Mouse (Mus musculus): Measurements from ENCODE around the gene Ccr1. TPM values are rescaled to one million over a fixed set of nuclear protein-coding genes. Genes with fewer than 3 reads are reported as not detected.
A peak's percentile ranks its signal among the peaks of the same experiment; 100 is the strongest.

Gene Ccr1
- total RNA-seq, 2 experiments from 2014 or later, result 0.57 to 0.62 TPM

DNA sequence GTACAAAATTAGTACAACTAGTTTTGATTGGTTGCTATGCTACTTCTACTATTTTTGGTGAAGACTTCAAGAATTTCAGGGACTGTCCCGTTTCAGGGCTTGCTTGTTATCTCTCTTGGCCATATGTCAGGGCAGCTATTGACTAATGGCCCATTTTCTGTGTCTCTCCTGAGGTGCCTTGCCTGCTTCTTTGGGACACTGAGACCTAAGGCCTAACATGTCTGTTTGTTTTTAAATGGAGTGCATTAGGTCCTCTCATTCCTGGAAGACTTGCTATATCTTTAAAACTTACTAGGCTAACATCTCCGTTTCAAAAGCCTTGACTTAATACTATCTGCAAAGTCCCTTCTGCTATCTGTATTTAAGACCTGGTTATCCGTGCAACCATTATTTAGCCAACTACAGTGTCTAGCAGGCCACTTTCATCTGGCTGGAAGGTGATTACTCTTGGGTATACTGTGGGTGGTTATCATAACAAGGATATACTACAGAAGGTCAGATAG, 10.5 kb downstream of the Ccr1 start:
- DNase-seq (ENCODE audit: low spot score in 2 of 2), result no peak

GRCm38 (mm10) chr9:123956892-123957291, 11.6 kb downstream of the Ccr1 start:
- DNase-seq (ENCODE audit: low spot score in 2 of 2), result no peak

DNA sequence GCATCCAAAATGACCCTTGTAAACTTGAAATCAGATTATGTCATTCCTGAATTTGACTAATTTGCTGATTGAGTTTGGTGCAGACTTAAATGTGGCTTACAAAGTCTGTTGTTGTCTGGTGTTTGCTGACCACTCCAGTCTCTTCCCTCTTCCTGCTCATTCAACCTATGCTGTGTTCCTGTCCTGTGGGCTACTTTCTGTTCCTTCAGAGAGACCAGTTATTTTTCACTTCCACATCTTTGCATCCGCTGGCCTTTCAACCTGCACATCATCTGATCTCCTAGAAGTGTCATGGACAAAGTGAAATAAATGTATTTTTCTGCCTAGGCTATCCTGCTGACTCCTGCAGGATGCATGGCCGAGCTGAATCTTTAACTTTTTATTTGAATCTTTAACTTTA, 14.9 kb downstream of the Ccr1 start:
- DNase-seq (ENCODE audit: low spot score in 2 of 2), result no peak

DNA sequence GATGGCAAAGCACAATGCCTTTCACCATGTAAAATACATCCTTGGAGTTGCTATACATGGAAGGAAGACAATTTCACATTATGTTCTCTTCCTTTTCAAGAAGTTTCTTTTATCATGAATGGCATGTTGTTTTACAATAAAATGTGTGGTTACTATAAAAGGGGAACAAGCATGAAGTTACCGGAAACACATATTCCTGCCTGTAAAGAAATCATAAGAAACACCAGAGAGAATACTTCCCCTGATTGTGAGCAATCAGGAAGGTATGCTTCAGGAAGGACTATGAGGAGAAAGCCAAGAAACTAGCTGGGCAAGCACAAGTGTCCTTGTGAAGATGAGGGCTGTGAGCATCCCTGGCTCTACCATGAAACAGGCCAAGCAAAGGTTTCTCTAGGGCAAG, 17.3 kb downstream of the Ccr1 start:
- DNase-seq (ENCODE audit: low spot score in 2 of 2), result no peak

DNA sequence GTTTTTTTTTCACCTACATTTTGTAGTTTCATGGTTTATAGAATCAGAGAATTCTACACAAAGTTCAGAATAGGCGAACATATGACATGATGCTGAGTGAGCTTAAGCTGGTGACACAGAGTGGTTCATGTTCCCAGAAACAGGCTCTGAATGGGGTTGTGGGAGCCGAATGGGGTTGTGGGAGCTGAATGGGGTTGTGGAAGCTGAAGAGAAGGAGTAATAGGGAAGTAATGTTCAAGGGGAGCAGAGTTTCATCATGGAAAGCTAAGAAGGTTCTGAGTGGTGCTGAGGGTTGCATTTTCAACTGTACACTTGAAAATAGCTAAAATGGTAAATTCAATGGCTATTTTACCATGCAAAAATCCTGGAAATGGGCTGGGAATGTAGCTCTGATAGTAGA, 19.1 kb downstream of the Ccr1 start:
- DNase-seq (ENCODE audit: low spot score in 2 of 2), result no peak

- no peak for DNase-seq (ENCODE audit: low spot score in 2 of 2)
Observed at GRCm38 (mm10) chr9:123947815-123948214, 20.7 kb downstream of the Ccr1 start.

- DNase-seq (ENCODE audit: low spot score in 2 of 2), result no peak
Observed at GRCm38 (mm10) chr9:123942025-123942424, 26.5 kb downstream of the Ccr1 start.

DNA sequence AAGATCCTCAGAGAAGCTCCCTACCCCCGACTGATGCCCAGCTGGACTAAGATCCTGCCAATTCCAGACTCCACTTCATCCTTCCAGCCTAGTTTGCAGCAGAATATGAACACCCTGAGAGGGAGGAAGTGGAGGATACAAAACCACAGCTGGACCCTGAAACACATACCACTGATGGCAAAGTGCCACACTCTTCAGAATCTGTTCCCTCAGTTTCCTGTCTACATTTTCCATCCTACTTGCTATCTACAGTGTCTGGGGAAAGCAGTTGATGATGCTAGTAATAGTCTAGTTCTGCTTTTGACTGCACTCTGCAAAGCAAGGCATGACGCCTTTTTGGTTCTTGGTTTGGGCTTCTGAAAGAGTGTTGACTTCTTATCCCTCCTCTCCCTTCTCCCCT, 27.2 kb downstream of the Ccr1 start:
- peak in 1 of 2 experiments; percentile 24 for DNase-seq (ENCODE audit: low spot score in 2 of 2)

DNA sequence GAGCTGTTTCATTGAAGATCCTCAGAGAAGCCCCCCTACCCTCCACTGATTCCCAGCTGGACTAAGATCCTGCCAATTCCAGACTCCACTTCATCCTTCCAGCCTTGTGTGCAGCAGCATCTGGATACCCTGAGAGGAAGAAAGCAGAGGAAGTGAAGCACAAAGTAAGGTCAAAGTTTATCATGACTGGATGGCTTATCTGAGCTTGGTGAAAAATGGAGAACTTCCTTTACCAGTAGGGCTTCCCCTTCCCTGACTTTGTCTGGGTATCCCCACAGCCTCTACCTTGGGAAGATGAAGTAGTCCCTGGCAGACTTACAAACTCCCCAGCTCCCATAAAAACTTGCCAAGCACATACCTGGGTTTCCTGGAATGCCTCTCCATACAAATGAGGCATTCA, 27.9 kb downstream of the Ccr1 start:
- DNase-seq (ENCODE audit: low spot score in 2 of 2), result no peak

DNA sequence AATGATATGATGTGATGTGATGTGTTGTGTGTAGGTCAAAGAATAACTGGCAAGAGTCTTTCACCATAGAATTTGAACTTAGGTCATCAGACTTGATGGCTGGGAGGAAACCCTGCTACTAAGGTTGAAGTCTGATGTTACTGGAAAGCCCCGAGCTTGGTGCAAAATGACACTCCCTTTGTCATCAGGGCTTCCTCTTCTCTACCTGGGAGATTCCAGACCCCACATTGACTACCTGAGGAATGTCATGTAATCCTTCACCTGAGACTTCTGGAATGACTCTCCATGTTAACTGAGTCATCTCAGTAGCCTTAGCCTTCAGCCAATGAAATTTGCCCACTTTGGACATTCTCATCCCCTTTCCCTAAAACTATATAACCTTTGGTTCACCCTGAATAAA, 28.3 kb downstream of the Ccr1 start:
- no peak for DNase-seq (ENCODE audit: low spot score in 2 of 2)

DNA sequence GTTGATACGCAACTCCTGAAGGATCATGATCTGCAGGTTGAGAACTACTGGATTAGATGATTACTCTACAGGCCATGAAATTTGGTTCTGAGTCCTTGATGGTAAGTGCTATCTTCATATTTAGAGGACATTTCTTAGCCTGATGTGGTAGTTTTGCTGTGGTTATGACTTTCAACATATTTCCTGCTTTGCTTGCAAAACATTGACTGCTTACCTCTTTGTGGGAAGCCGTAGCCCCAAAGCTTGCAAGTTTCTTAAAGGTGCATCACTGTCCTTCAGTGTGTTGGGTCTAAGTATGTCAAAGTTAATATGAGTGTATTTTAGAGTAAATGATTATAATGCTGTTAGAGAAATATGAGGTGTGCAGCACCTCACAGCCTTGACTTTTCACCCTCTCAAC, 30.5 kb downstream of the Ccr1 start:
- no peak for DNase-seq (ENCODE audit: low spot score in 2 of 2)

- no peak for DNase-seq (ENCODE audit: low spot score in 2 of 2)
Observed at GRCm38 (mm10) chr9:123936604-123937280, 31.8 kb downstream of the Ccr1 start.

GRCm38 (mm10) chr9:123935776-123936175, 32.7 kb downstream of the Ccr1 start:
- DNase-seq (ENCODE audit: low spot score in 2 of 2), result no peak

DNA sequence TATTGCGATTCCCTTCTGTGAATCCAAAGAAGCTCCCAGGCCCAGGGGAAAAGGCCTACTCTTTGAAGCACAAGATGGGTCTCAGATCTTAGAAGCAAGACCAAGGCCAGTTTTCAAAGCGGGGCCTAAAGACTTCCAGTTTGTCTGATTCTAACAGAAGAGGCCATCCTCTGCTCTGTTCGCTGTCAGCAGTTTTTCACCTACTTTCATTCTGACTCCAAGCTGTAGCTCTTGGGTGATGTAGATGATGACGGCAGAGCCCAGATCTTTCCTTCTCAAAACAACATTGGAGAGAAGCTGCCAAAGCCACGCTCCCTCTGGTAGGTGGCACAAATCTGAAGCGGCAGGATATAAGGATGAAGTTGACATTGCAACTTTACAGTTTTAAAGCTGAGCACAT, 33.1 kb downstream of the Ccr1 start:
- DNase-seq (ENCODE audit: low spot score in 2 of 2), result no peak

GRCm38 (mm10) chr9:123933716-123934445, 34.6 kb downstream of the Ccr1 start:
- DNase-seq (ENCODE audit: low spot score in 2 of 2), result no peak

DNA sequence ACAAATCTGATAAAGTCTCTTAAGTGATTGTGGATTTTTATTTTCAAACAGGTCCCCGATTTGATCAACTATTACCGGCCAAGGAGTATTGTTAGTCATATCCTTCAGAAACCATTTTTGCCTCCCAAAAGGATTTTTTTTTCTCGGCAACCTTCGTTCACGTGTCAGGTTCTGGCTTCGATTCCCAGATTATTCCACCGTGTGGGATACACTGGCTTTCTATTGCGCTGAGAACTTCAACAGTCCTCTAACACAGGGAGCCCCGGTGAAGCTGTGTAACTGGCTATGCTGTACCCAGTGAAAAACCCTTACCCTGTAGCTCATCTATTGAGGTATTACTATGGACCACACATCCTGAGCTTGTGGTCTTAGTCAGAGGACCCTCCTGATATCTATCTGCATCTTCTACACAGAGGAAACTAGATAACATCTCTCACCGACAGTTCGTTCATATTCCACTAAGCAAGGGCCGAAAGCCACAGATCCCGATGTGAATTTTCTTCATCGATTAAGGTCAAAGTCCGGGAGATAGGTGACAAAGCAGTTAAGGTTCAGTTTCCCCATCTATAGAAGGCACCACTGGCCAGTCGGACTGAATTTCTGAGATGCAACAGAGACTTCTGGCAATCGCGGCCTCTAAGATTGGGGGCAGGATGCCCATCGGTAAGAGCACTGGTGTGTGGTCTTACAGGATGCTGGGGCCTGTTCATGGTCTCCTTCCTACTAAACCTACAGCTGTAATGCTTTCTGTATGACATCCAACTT, 35.4 kb downstream of the Ccr1 start:
- no peak for DNase-seq (ENCODE audit: low spot score in 2 of 2)

DNA sequence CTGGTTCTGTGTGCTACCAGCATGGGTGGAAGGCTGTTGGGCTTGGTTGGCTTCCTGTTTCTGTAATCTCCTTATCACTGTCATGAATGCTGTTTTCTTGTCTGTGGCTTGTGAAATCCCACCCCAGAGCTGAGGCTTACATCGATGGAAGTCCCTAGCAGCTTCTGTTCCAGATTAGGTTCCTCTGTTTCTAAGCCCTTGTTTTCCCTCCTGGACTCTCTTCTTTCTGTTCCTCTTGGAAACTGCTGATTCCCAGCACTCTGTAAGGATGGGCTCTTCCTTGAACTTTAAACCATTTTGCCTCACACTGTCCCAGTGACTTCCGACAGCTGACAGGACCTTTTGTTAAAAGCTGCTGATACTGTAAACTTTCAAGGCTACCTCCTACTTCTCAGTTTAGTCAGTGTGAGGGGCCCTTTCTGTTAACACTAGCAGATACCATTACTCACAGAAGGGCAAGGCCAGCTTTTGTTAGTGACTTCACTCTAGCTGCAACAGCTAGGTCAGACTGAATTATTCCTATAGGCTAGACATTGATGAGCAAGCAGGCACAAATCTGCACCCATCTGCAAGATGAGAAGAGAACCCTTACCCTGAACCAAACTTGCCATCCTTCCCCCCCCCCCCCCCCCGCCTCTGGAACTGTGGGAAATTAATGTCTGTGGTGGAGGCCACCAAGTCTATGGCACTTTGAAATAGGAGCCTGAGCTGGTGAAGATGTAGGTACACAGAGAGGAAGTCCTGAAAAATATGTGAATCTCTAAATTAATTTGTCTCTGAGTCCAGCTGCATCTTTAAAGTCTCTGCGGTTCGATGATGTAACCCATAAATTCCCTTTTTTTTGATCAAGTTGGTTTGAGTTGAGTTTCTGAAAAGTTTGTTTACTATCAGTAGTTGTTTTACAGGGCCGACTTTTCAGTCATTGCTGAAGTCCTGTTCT, 36.5 kb downstream of the Ccr1 start:
- DNase-seq (ENCODE audit: low spot score in 2 of 2), result peak in 1 of 2 experiments; percentile 22

- DNase-seq (ENCODE audit: low spot score in 2 of 2), result no peak
Observed at GRCm38 (mm10) chr9:123930926-123931325, 37.6 kb downstream of the Ccr1 start.

DNA sequence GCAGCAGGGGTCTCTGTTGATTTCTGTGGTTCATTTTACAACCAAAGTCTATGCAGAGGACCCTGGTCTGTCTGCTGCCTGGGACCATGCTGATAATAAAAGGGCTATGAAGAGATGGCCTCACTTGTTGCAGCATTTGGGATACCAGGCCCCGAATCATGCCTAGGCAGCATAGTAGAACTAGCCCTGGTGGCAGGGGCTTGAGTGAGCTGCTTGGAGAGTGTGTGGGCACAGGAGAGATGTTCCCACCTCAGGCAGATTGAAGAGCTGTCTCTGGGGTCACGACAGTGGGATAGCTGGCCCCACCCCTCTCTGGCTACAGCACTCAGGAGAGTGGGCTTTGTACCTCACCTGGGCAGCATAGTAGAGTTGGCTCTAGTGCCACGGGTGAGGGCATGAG, 38.0 kb downstream of the Ccr1 start:
- DNase-seq (ENCODE audit: low spot score in 2 of 2), result no peak

DNA sequence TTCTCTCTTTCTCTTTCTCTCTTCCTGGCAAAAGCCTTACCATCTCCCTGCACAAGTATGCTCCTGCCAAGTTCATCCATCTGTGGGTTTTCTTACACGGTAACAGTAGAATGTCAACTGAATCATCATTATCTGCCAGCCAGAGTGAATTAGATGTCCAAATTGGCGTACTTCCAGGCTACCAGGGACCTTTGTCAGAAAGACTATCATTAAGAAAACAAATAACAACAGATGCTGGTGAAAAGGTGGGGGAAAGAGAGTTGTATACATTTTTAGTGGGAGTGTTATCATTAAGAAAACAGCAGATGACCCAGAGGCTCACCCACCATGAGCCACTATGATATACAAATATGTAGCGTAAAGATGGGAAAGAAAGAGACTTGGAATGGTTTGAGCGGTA, 38.6 kb downstream of the Ccr1 start:
- DNase-seq (ENCODE audit: low spot score in 2 of 2), result no peak

- no peak for DNase-seq (ENCODE audit: low spot score in 2 of 2)
Observed at GRCm38 (mm10) chr9:123928759-123929246, 39.7 kb downstream of the Ccr1 start.
